ENCODE assay signal across 10 mouse cellular contexts in the genomic region with DNA sequence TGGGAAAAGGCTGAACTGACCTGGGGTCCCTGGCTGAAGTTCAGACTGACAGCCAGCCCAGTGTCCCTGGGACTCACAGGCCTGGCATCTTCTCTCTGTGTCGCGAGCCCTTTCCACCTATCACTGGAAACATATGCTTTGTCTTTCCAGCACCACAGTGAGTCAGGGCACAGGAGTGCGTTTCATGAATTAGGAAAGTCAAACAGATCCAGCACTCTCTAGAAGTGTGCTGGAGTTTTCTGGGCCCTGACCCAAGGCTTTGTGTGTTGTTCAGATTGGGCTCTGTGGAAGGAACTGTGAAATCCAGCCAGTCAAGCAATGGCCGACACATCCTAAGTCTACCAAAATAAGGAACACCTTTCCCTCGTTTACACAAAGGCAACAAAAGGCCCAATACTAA. TPM values are rescaled to one million over a fixed set of nuclear protein-coding genes. Genes with fewer than 3 reads are reported as not detected.
A peak's percentile ranks its signal among the peaks of the same experiment; 100 is the strongest.
DNase-seq lines count a peak whose midpoint lies in the region; ATAC-seq and TF ChIP-seq lines count a peak whose summit lies in the region.
"Had no signal": no experiment of that assay in that cellular context is flagged by ENCODE, and none has a peak within 500 bp of the region (broad histone marks: within the 10 kb centered on the region; RNA-seq: fewer than 3 reads in every experiment).

No protein-coding gene starts in this region.

- no peaks in the 10 kb centered on the region for H3K9me3 ChIP-seq in heart, embryonic 11.5 days (replicated peaks; ENCODE audit: control insufficient read depth, low read length)
- H3K9me3 ChIP-seq in forebrain, postnatal 0 days (ENCODE audit: low read length), result no peaks in the 10 kb centered on the region
- no peaks in the 10 kb centered on the region for H3K9me3 ChIP-seq in lung, postnatal 0 days (ENCODE audit: low read length)

- TF ChIP-seq EP300 in lung, postnatal 0 days (IDR thresholded peaks at IDR 0.05), result no peak

- DNase-seq in heart, postnatal 10 days, result no peak
- DNase-seq in NIH3T3 (ENCODE audit: low read depth), result peak; percentile 82
- no peak for DNase-seq in forebrain, postnatal 0 days
- peak; percentile 86 for DNase-seq in lung, postnatal 0 days (ENCODE audit: low spot score)
- DNase-seq in right cerebral cortex, postnatal 10 days (ENCODE audit: low spot score in 2 of 2), result no peak
- DNase-seq in frontal cortex, postnatal 10 days (ENCODE audit: low spot score in 2 of 2), result no peak
- DNase-seq in left cerebral cortex, postnatal 36 days (ENCODE audit: low spot score in 2 of 2), result no peak
- DNase-seq: thymus, adult 18-20 months had no signal

- ATAC-seq in heart, embryonic 11.5 days (replicated peaks; ENCODE audit: insufficient number of reproducible peaks, low FRiP score, low TSS enrichment), result no peak
- no peak for ATAC-seq in forebrain, postnatal 0 days
- ATAC-seq in lung, postnatal 0 days, result peak; percentile 34

- peak overlapping the region; percentile 58; the same call in 1 of the 2 replicates for H3K9ac ChIP-seq in heart, embryonic 11.5 days (ENCODE audit: low read depth, low read length)
- H3K9ac ChIP-seq in forebrain, postnatal 0 days, result 0 out of 2 replicates have a peak overlapping the region, but pooled peaks have one; percentile 22
- no peak overlapping the region for H3K9ac ChIP-seq in lung, postnatal 0 days (replicated peaks; ENCODE audit: low read depth)

- H3K27me3 ChIP-seq in heart, embryonic 11.5 days (ENCODE audit: control insufficient read depth, insufficient read depth, low read length), result no peaks in the 10 kb centered on the region
- H3K27me3 ChIP-seq in forebrain, postnatal 0 days (ENCODE audit: insufficient read depth, low read length), result no peaks in the 10 kb centered on the region
- no peaks in the 10 kb centered on the region for H3K27me3 ChIP-seq in lung, postnatal 0 days (replicated peaks; ENCODE audit: insufficient read depth, low read length)

- no peak for TF ChIP-seq CTCF in forebrain, postnatal 0 days (IDR thresholded peaks at IDR 0.05; ENCODE audit: low read depth)
- no peak for TF ChIP-seq CTCF in lung, postnatal 0 days (IDR thresholded peaks at IDR 0.05)

- H3K4me2 ChIP-seq in heart, embryonic 11.5 days, result peak overlapping the region; percentile 67
- peak overlapping the region; percentile 41 for H3K4me2 ChIP-seq in forebrain, postnatal 0 days (ENCODE audit: low read depth)
- peak overlapping the region; percentile 40 for H3K4me2 ChIP-seq in lung, postnatal 0 days (replicated peaks; ENCODE audit: low read depth, low read length)

- no peak overlapping the region for H3K27ac ChIP-seq in heart, embryonic 11.5 days (ENCODE audit: low read depth, low read length)
- no peak overlapping the region for H3K27ac ChIP-seq in forebrain, postnatal 0 days (ENCODE audit: low read depth, low read length)
- peak overlapping the region; percentile 64 for H3K27ac ChIP-seq in lung, postnatal 0 days (ENCODE audit: low read length)

- 75% methylated on average over 5 of the region's 5 CpGs for WGBS in heart, embryonic 11.5 days (ENCODE audit: insufficient replicate concordance)
- 58% methylated on average over 5 of the region's 5 CpGs for WGBS in forebrain, postnatal 0 days
- WGBS in lung, postnatal 0 days, result 40% methylated on average over 5 of the region's 5 CpGs

- H3K36me3 ChIP-seq in heart, embryonic 11.5 days (ENCODE audit: control insufficient read depth, insufficient read depth, low read length), result no peaks in the 10 kb centered on the region
- peaks cover 38% of the 10 kb centered on the region for H3K36me3 ChIP-seq in forebrain, postnatal 0 days (ENCODE audit: insufficient read depth)
- H3K36me3 ChIP-seq in lung, postnatal 0 days (ENCODE audit: insufficient read depth, low read length), result peaks cover 6% of the 10 kb centered on the region; the same call in 1 of the 2 replicates

- intact Hi-C loops in heart, postnatal 10 days (cut with DNase I), result loop anchor here (2.0 kb wide), 1 partner anchor 40 kb away; a partner anchor contains a TSS
- intact Hi-C loops in left cerebral cortex, postnatal 36 days (cut with DNase I), result loop anchor here (5.0 kb wide), 1 partner anchor 38 kb away; a partner anchor contains a TSS

- peaks cover 85% of the 10 kb centered on the region for H3K4me1 ChIP-seq in heart, embryonic 11.5 days (ENCODE audit: control insufficient read depth, insufficient read depth, low read length)
- peaks cover 27% of the 10 kb centered on the region for H3K4me1 ChIP-seq in forebrain, postnatal 0 days (ENCODE audit: insufficient read depth)
- H3K4me1 ChIP-seq in lung, postnatal 0 days (ENCODE audit: insufficient read depth, low read depth, low read length), result peaks cover 49% of the 10 kb centered on the region

- no peak overlapping the region for H3K4me3 ChIP-seq in heart, embryonic 11.5 days (ENCODE audit: low read depth, low read length)
- no peak overlapping the region for H3K4me3 ChIP-seq in forebrain, postnatal 0 days (ENCODE audit: low read depth, low read length)
- H3K4me3 ChIP-seq in lung, postnatal 0 days (ENCODE audit: low read depth, low read length), result no peak overlapping the region

RNA-seq across cellular contexts. Expression of a gene that starts 4.7 kb away (rescaled TPM):
- 42.8 and 45.3 TPM in 2 replicates for polyA plus RNA-seq in heart, embryonic 11.5 days (2014; fragmentation: Nextera tagmentation; extraction: Ambion mirVana)
- 100 to 1,000 TPM; 106 to 139 TPM for total RNA-seq in heart, postnatal 10 days (2021)
- total RNA-seq in forebrain, postnatal 0 days (2014; rRNA removed), result 170 and 209 TPM in 2 replicates
- polyA plus RNA-seq in forebrain, postnatal 0 days (2015; fragmentation: Nextera tagmentation; extraction: Ambion mirVana), result 67.1 and 69.4 TPM in 2 replicates
- polyA plus RNA-seq in lung, postnatal 0 days (2015; fragmentation: Nextera tagmentation; extraction: Ambion mirVana), result 65.6 and 79.0 TPM in 2 replicates
- 100 to 1,000 TPM; 270 to 275 TPM for total RNA-seq in left cerebral cortex, postnatal 36 days (2021)

RNA-seq across cellular contexts. Expression of a gene that starts 23.5 kb away (rescaled TPM):
- 12.7 and 13.2 TPM in 2 replicates for polyA plus RNA-seq in heart, embryonic 11.5 days (2014; fragmentation: Nextera tagmentation; extraction: Ambion mirVana)
- 1 to 10 TPM; 1.7 to 1.8 TPM for total RNA-seq in heart, postnatal 10 days (2021)
- 0.62 and 1.0 TPM in 2 replicates for total RNA-seq in forebrain, postnatal 0 days (2014; rRNA removed)
- 1.5 and 1.6 TPM in 2 replicates for polyA plus RNA-seq in forebrain, postnatal 0 days (2015; fragmentation: Nextera tagmentation; extraction: Ambion mirVana)
- 0.88 and 1.3 TPM in 2 replicates for polyA plus RNA-seq in lung, postnatal 0 days (2015; fragmentation: Nextera tagmentation; extraction: Ambion mirVana)
- total RNA-seq in left cerebral cortex, postnatal 36 days (2021), result 1 to 10 TPM; 1.2 TPM

RNA-seq across cellular contexts. Expression of a gene that starts 35.8 kb away (rescaled TPM):
- 27.9 and 28.7 TPM in 2 replicates for polyA plus RNA-seq in heart, embryonic 11.5 days (2014; fragmentation: Nextera tagmentation; extraction: Ambion mirVana)
- total RNA-seq in heart, postnatal 10 days (2021), result 10 to 100 TPM; 37.9 to 38.1 TPM
- 27.3 and 32.1 TPM in 2 replicates for total RNA-seq in forebrain, postnatal 0 days (2014; rRNA removed)
- 27.4 and 32.0 TPM in 2 replicates for polyA plus RNA-seq in forebrain, postnatal 0 days (2015; fragmentation: Nextera tagmentation; extraction: Ambion mirVana)
- polyA plus RNA-seq in lung, postnatal 0 days (2015; fragmentation: Nextera tagmentation; extraction: Ambion mirVana), result 15.8 and 16.7 TPM in 2 replicates
- 10 to 100 TPM; 56.1 to 67.2 TPM for total RNA-seq in left cerebral cortex, postnatal 36 days (2021)

RNA-seq across cellular contexts. Expression of a gene that starts 40.1 kb away (rescaled TPM):
- 61.3 and 64.3 TPM in 2 replicates for polyA plus RNA-seq in heart, embryonic 11.5 days (2014; fragmentation: Nextera tagmentation; extraction: Ambion mirVana)
- total RNA-seq in heart, postnatal 10 days (2021), result 10 to 100 TPM; 58.5 to 61.4 TPM
- 76.7 and 86.4 TPM in 2 replicates for total RNA-seq in forebrain, postnatal 0 days (2014; rRNA removed)
- polyA plus RNA-seq in forebrain, postnatal 0 days (2015; fragmentation: Nextera tagmentation; extraction: Ambion mirVana), result 145 and 154 TPM in 2 replicates
- 74.7 and 79.9 TPM in 2 replicates for polyA plus RNA-seq in lung, postnatal 0 days (2015; fragmentation: Nextera tagmentation; extraction: Ambion mirVana)
- 10 to 100 TPM; 58.0 to 58.7 TPM for total RNA-seq in left cerebral cortex, postnatal 36 days (2021)

RNA-seq across cellular contexts. Expression of a gene that starts 43.3 kb away (rescaled TPM):
- 0.23 TPM in 1 of 2 replicates, not detected in the other for polyA plus RNA-seq in heart, embryonic 11.5 days (2014; fragmentation: Nextera tagmentation; extraction: Ambion mirVana)
- under 1 TPM; 0.52 to 0.69 TPM for total RNA-seq in heart, postnatal 10 days (2021)
- 0.54 and 1.4 TPM in 2 replicates for total RNA-seq in forebrain, postnatal 0 days (2014; rRNA removed)
- polyA plus RNA-seq in forebrain, postnatal 0 days (2015; fragmentation: Nextera tagmentation; extraction: Ambion mirVana), result 0.11 TPM in 1 of 2 replicates, not detected in the other
- not detected in 2 replicates for polyA plus RNA-seq in lung, postnatal 0 days (2015; fragmentation: Nextera tagmentation; extraction: Ambion mirVana)
- 1 to 10 TPM; 1.2 to 1.7 TPM for total RNA-seq in left cerebral cortex, postnatal 36 days (2021)
- polyA plus RNA-seq: neural tube, embryonic 11.5 days had no signal

Comparison
In these comparisons a context has a peak if more than half of its experiments do, and no peak if none do; other contexts are left out.
1. DNase-seq: peak in NIH3T3 (single experiment) and lung, postnatal 0 days (single experiment); none in heart, postnatal 10 days (0 of 2), forebrain, postnatal 0 days (single experiment), right cerebral cortex, postnatal 10 days (0 of 2), frontal cortex, postnatal 10 days (0 of 2) and left cerebral cortex, postnatal 36 days (0 of 2).
2. Peak in every context shown above with its lines, with median percentiles within 50 percentile points of each other: H3K4me2 ChIP-seq.